Mouse (Mus musculus): ENCODE results near the gene A730071L15Rik. TPM values are rescaled to one million over a fixed set of nuclear protein-coding genes. Genes with fewer than 3 reads are reported as not detected.

A730071L15Rik gene
- polyA plus RNA-seq, 1 experiment from 2014 or later, result 0.34 TPM

- ATAC-seq (replicated peaks; ENCODE audit: insufficient number of reproducible peaks, insufficient read depth, low FRiP score, low read depth), result no peak
- Histone ChIP-seq H3K9me3 (replicated peaks) (no peaks in the 10 kb centered on the region), H3K9ac (no peak overlapping the region), H3K36me3 (no peaks in the 10 kb centered on the region), H3K4me3 (no peak overlapping the region), H3K27me3 (peaks cover 3% of the 10 kb centered on the region; the same call in 1 of the 2 replicates), H3K4me2 (no peak overlapping the region), H3K4me1 (replicated peaks) (no peaks in the 10 kb centered on the region), H3K27ac (no peak overlapping the region)
- 82% methylated on average over 6 of the region's 6 CpGs for WGBS
These were observed 20.1 kb downstream of the A730071L15Rik start for GRCm38 (mm10) chr11:6219967-6220366.

- no peaks in the 10 kb centered on the region for H3K4me1 ChIP-seq (replicated peaks)
- H3K4me3 ChIP-seq, result no peak overlapping the region
- WGBS, result 93% methylated on average over 10 of the region's 10 CpGs
- no peaks in the 10 kb centered on the region for H3K36me3 ChIP-seq
- no peak overlapping the region for H3K27ac ChIP-seq
- no peak for ATAC-seq (replicated peaks; ENCODE audit: insufficient number of reproducible peaks, insufficient read depth, low FRiP score, low read depth)
- H3K9ac ChIP-seq, result no peak overlapping the region
- no peak overlapping the region for H3K4me2 ChIP-seq
- H3K9me3 ChIP-seq (replicated peaks), result no peaks in the 10 kb centered on the region
- H3K27me3 ChIP-seq, result peaks cover 10% of the 10 kb centered on the region; the same call in 1 of the 2 replicates
These were observed 22.4 kb downstream of the A730071L15Rik start for GRCm38 (mm10) chr11:6222187-6222586.

DNA sequence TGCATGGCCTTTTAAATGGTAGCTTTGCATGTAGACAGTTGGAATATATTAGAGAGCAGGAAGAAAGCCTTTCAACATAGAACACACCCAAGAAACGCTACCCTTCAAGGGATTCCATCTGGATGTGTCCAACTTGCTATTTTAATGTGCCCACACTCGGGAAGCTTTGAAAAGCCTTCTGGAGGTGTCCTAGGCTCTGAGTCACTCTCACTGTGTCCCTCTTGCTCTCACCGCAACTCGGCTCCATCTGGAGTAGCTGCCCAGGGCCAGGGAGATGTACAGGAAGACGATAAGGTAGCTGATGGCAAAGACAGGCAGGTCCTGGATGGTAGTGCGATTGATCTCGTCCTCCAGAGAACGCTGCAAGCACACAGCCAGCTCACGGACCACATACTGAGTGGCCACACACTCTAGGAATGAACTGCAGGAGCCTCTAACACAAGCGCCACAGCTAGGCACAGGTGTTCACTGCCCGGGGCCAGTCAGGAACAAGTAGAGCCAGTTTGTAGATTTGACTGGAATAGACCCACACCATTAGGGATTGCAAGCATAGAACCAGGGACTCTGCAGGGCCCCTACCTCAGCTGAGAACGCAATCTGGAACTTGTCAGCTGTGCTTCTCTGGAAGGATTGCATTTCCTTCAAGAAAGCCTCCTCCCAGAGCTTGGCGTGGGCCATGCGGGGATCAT lies 24.9 kb downstream of the A730071L15Rik start:
- no peak overlapping the region for H3K9ac ChIP-seq
- no peak overlapping the region for H3K4me2 ChIP-seq
- no peaks in the 10 kb centered on the region for H3K9me3 ChIP-seq (replicated peaks)
- WGBS, result 67% methylated on average over 14 of the region's 14 CpGs
- no peak overlapping the region for H3K4me3 ChIP-seq
- H3K27me3 ChIP-seq, result peaks cover 10% of the 10 kb centered on the region; the same call in 1 of the 2 replicates
- no peak for ATAC-seq (replicated peaks; ENCODE audit: insufficient number of reproducible peaks, insufficient read depth, low FRiP score, low read depth)
- no peaks in the 10 kb centered on the region for H3K36me3 ChIP-seq
- no peaks in the 10 kb centered on the region for H3K4me1 ChIP-seq (replicated peaks)
- no peak overlapping the region for H3K27ac ChIP-seq

DNA sequence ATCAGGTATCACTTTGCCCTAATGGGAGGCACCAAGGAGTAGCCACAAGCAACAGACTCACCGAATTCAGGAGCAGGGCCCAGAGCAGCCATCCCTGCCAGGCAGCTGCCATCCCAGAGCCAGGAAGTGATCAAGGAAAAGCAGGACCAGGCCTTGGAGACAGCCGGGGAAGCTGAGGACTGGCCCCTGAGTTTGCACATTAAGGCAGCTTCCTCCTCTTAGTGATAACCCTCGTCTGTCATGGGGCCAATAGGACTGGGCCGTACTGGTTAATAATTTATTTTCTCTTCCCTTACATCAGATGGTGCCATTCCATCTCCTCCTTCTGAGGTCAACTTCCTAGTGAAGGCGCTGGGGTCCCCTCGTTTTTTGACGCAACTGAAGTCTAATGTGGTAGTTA lies 30.2 kb downstream of the A730071L15Rik start, which contains the start of gene Npc1l1:
TSS of gene Npc1l1 (minus strand) at position 132 of the 400 bp plus-strand sequence.
- Histone ChIP-seq H3K36me3 (no peaks in the 10 kb centered on the region), H3K9ac (no peak within 1 kb of the TSS), H3K9me3 (replicated peaks) (0 out of 2 replicates have a peak, but pooled peaks cover under 1% of the 10 kb centered on the region), H3K4me2 (no peak within 1 kb of the TSS), H3K4me3 (no peak within 1 kb of the TSS), H3K4me1 (replicated peaks) (no peaks in the 10 kb centered on the region), H3K27me3 (peaks cover 7% of the 10 kb centered on the region; the same call in 1 of the 2 replicates), H3K27ac (no peak within 1 kb of the TSS)
- WGBS, result 71% methylated on average over 7 of the region's 7 CpGs
- no peak for ATAC-seq (replicated peaks; ENCODE audit: insufficient number of reproducible peaks, insufficient read depth, low FRiP score, low read depth)

GRCm38 (mm10) chr11:6233025-6233424 lies 33.2 kb downstream of the A730071L15Rik start:
- ATAC-seq (replicated peaks; ENCODE audit: insufficient number of reproducible peaks, insufficient read depth, low FRiP score, low read depth), result no peak
- 82% methylated on average over 4 of the region's 4 CpGs for WGBS
- Histone ChIP-seq H3K9me3 (replicated peaks) (0 out of 2 replicates have a peak, but pooled peaks cover 3% of the 10 kb centered on the region), H3K9ac (no peak overlapping the region), H3K36me3 (no peaks in the 10 kb centered on the region), H3K4me3 (no peak overlapping the region), H3K27me3 (no peaks in the 10 kb centered on the region), H3K27ac (no peak overlapping the region), H3K4me1 (replicated peaks) (no peaks in the 10 kb centered on the region), H3K4me2 (no peak overlapping the region)

- Histone ChIP-seq H3K27me3 (no peaks in the 10 kb centered on the region), H3K4me2 (no peak overlapping the region), H3K36me3 (no peaks in the 10 kb centered on the region), H3K9me3 (replicated peaks) (no peaks in the 10 kb centered on the region), H3K4me3 (no peak overlapping the region), H3K27ac (no peak overlapping the region), H3K4me1 (replicated peaks) (no peaks in the 10 kb centered on the region), H3K9ac (no peak overlapping the region)
- ATAC-seq (replicated peaks; ENCODE audit: insufficient number of reproducible peaks, insufficient read depth, low FRiP score, low read depth), result no peak
- 41% methylated on average over 19 of the region's 19 CpGs for WGBS
These were observed 44.9 kb downstream of the A730071L15Rik start for GRCm38 (mm10) chr11:6244707-6245106.

Other genes with a start within 250 kb of the A730071L15Rik start
- 0.72 and 2.0 TPM in 2 replicates for gene Gck, start 249.9 kb upstream of the A730071L15Rik start, polyA plus RNA-seq (2015; fragmentation: Nextera tagmentation; extraction: Ambion mirVana)
- 33.6 and 42.2 TPM in 2 replicates for gene Ykt6, start 244.3 kb upstream of the A730071L15Rik start, polyA plus RNA-seq (2015; fragmentation: Nextera tagmentation; extraction: Ambion mirVana)
- gene Camk2b, start 133.7 kb upstream of the A730071L15Rik start, polyA plus RNA-seq (2015; fragmentation: Nextera tagmentation; extraction: Ambion mirVana), result 2.8 and 3.5 TPM in 2 replicates
- 28.9 and 33.5 TPM in 2 replicates for gene Nudcd3, start 386 bp downstream of the A730071L15Rik start, polyA plus RNA-seq (2015; fragmentation: Nextera tagmentation; extraction: Ambion mirVana)
- not detected in 2 replicates for gene Npc1l1, start 30.1 kb downstream of the A730071L15Rik start, polyA plus RNA-seq (2015; fragmentation: Nextera tagmentation; extraction: Ambion mirVana)
- gene Ddx56, start 67.7 kb downstream of the A730071L15Rik start, polyA plus RNA-seq (2015; fragmentation: Nextera tagmentation; extraction: Ambion mirVana), result 45.8 and 60.3 TPM in 2 replicates
- 76.0 and 84.3 TPM in 2 replicates for gene Tmed4, start 74.8 kb downstream of the A730071L15Rik start, polyA plus RNA-seq (2015; fragmentation: Nextera tagmentation; extraction: Ambion mirVana)
- 264 and 278 TPM in 2 replicates for gene Ogdh, start 91.6 kb downstream of the A730071L15Rik start, polyA plus RNA-seq (2015; fragmentation: Nextera tagmentation; extraction: Ambion mirVana)
- gene Zmiz2, start 189.0 kb downstream of the A730071L15Rik start, polyA plus RNA-seq (2015; fragmentation: Nextera tagmentation; extraction: Ambion mirVana), result 6.6 and 8.2 TPM in 2 replicates
- 3,680 and 4,098 TPM in 2 replicates for gene Ppia, start 215.4 kb downstream of the A730071L15Rik start, polyA plus RNA-seq (2015; fragmentation: Nextera tagmentation; extraction: Ambion mirVana)
- gene H2afv, start 244.4 kb downstream of the A730071L15Rik start, polyA plus RNA-seq (2015; fragmentation: Nextera tagmentation; extraction: Ambion mirVana), result 318 and 327 TPM in 2 replicates

Measured in heart, embryonic 15.5 days (tissue).